Mouse (Mus musculus) heart, postnatal 0 days (tissue): ENCODE data around the gene Wfdc21.

Experiments used
- CTCF ChIP-seq: IDR thresholded peaks from 2 replicates; pipeline ENCODE4 v1.5.1; 2016; ENCODE audit warnings: antibody characterized with exemption, control low read depth, low read depth
- EP300 ChIP-seq: IDR thresholded peaks from 2 replicates; pipeline ENCODE4 v1.6.1; 2016; ENCODE audit warnings: antibody characterized with exemption, low read depth

DNA sequence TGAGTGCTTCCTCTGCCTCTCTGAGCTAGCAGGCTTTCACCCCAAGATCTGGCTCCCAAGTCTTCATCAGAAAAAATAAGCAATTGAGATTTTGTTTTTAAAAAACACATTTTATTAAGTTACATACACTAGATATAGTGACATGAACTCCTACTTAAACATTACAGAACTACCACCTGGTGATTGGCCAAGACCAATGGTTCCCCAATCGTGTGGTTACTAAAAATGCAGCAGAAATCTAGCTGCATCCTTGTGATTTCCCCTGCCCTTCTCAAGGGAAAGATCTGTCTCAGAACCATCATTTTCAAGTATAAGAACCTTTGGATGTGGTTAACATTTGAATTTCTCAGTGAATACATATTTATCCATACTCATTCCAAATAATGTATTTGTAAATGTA lies 12.5 kb upstream of the Wfdc21 start:
- TF ChIP-seq CTCF (no peak), EP300 (no peak)
